Mouse (Mus musculus): Measurements from ENCODE around the gene Lrp10.

Lrp10 gene

GRCm38 (mm10) chr14:54443712-54444618 lies 20.0 kb upstream of the Lrp10 start:
- DNase-seq (ENCODE audit: low read depth, low spot score) = no peak
- H3K27me3 ChIP-seq (ENCODE audit: control insufficient read depth, insufficient read depth, low read length, poor library complexity, severe bottlenecking) = no peaks in the 10 kb centered on the region
- no peaks in the 10 kb centered on the region for H3K36me3 ChIP-seq (ENCODE audit: control insufficient read depth, insufficient read depth, low read length, poor library complexity, severe bottlenecking)

GRCm38 (mm10) chr14:54445476-54445875 lies 18.5 kb upstream of the Lrp10 start:
- no peaks in the 10 kb centered on the region for H3K36me3 ChIP-seq (ENCODE audit: control insufficient read depth, insufficient read depth, low read length, poor library complexity, severe bottlenecking)
- DNase-seq (ENCODE audit: low read depth, low spot score) = no peak
- H3K27me3 ChIP-seq (ENCODE audit: control insufficient read depth, insufficient read depth, low read length, poor library complexity, severe bottlenecking) = no peaks in the 10 kb centered on the region

- no peak for DNase-seq (ENCODE audit: low read depth, low spot score)
- H3K36me3 ChIP-seq (ENCODE audit: control insufficient read depth, insufficient read depth, low read length, poor library complexity, severe bottlenecking) = no peaks in the 10 kb centered on the region
These were observed 10.4 kb upstream of the Lrp10 start for GRCm38 (mm10) chr14:54453566-54453965.

GRCm38 (mm10) chr14:54454669-54455528 lies 9.0 kb upstream of the Lrp10 start:
- no peak for DNase-seq (ENCODE audit: low read depth, low spot score)
- H3K27me3 ChIP-seq (ENCODE audit: control insufficient read depth, insufficient read depth, low read length, poor library complexity, severe bottlenecking) = no peaks in the 10 kb centered on the region
- no peaks in the 10 kb centered on the region for H3K36me3 ChIP-seq (ENCODE audit: control insufficient read depth, insufficient read depth, low read length, poor library complexity, severe bottlenecking)

More at GRCm38 (mm10) chr14:54453566-54453965, 10.4 kb upstream of the Lrp10 start:
- no peaks in the 10 kb centered on the region for H3K27me3 ChIP-seq (ENCODE audit: control insufficient read depth, insufficient read depth, low read length, poor library complexity, severe bottlenecking)

GRCm38 (mm10) chr14:54457907-54458569 lies 5.9 kb upstream of the Lrp10 start:
- no peak for DNase-seq (ENCODE audit: low read depth, low spot score)
- Histone ChIP-seq H3K27me3 (ENCODE audit: control insufficient read depth, insufficient read depth, low read length, poor library complexity, severe bottlenecking) (no peaks in the 10 kb centered on the region), H3K36me3 (ENCODE audit: control insufficient read depth, insufficient read depth, low read length, poor library complexity, severe bottlenecking) (no peaks in the 10 kb centered on the region)

GRCm38 (mm10) chr14:54462146-54462545 lies 1.8 kb upstream of the Lrp10 start:
- Histone ChIP-seq H3K27me3 (ENCODE audit: control insufficient read depth, insufficient read depth, low read length, poor library complexity, severe bottlenecking) (no peaks in the 10 kb centered on the region), H3K36me3 (ENCODE audit: control insufficient read depth, insufficient read depth, low read length, poor library complexity, severe bottlenecking) (peaks cover 17% of the 10 kb centered on the region)
- DNase-seq (ENCODE audit: low read depth, low spot score) = no peak

GRCm38 (mm10) chr14:54463108-54463958 lies 604 bp upstream of the Lrp10 start:
- DNase-seq (ENCODE audit: low read depth, low spot score) = peak; percentile 70
- Histone ChIP-seq H3K27me3 (ENCODE audit: control insufficient read depth, insufficient read depth, low read length, poor library complexity, severe bottlenecking) (no peaks in the 10 kb centered on the region), H3K36me3 (ENCODE audit: control insufficient read depth, insufficient read depth, low read length, poor library complexity, severe bottlenecking) (peaks cover 29% of the 10 kb centered on the region)

- H3K36me3 ChIP-seq (ENCODE audit: control insufficient read depth, insufficient read depth, low read length, poor library complexity, severe bottlenecking) = peaks cover 38% of the 10 kb centered on the region
These were observed 512 bp downstream of the Lrp10 start for GRCm38 (mm10) chr14:54464293-54465005.

GRCm38 (mm10) chr14:54471467-54471866 lies 7.5 kb downstream of the Lrp10 start:
- H3K36me3 ChIP-seq (ENCODE audit: control insufficient read depth, insufficient read depth, low read length, poor library complexity, severe bottlenecking) = peaks cover 41% of the 10 kb centered on the region
- no peak for DNase-seq (ENCODE audit: low read depth, low spot score)
- no peaks in the 10 kb centered on the region for H3K27me3 ChIP-seq (ENCODE audit: control insufficient read depth, insufficient read depth, low read length, poor library complexity, severe bottlenecking)

More at GRCm38 (mm10) chr14:54464293-54465005, 512 bp downstream of the Lrp10 start:
- DNase-seq (ENCODE audit: low read depth, low spot score) = peak; percentile 84
- no peaks in the 10 kb centered on the region for H3K27me3 ChIP-seq (ENCODE audit: control insufficient read depth, insufficient read depth, low read length, poor library complexity, severe bottlenecking)

GRCm38 (mm10) chr14:54472671-54473070 lies 8.7 kb downstream of the Lrp10 start:
- Histone ChIP-seq H3K27me3 (ENCODE audit: control insufficient read depth, insufficient read depth, low read length, poor library complexity, severe bottlenecking) (no peaks in the 10 kb centered on the region), H3K36me3 (ENCODE audit: control insufficient read depth, insufficient read depth, low read length, poor library complexity, severe bottlenecking) (peaks cover 29% of the 10 kb centered on the region)
- DNase-seq (ENCODE audit: low read depth, low spot score) = no peak

GRCm38 (mm10) chr14:54474744-54475143 lies 10.8 kb downstream of the Lrp10 start:
- H3K36me3 ChIP-seq (ENCODE audit: control insufficient read depth, insufficient read depth, low read length, poor library complexity, severe bottlenecking) = peaks cover 12% of the 10 kb centered on the region
- no peaks in the 10 kb centered on the region for H3K27me3 ChIP-seq (ENCODE audit: control insufficient read depth, insufficient read depth, low read length, poor library complexity, severe bottlenecking)
- no peak for DNase-seq (ENCODE audit: low read depth, low spot score)

GRCm38 (mm10) chr14:54475941-54476844 lies 12.3 kb downstream of the Lrp10 start, which contains the start of gene Rem2:
Gene Rem2 (plus strand): TSS chr14:54476100.
- peaks cover under 1% of the 10 kb centered on the region; the same call in 1 of the 2 replicates for H3K36me3 ChIP-seq (ENCODE audit: control insufficient read depth, insufficient read depth, low read length, poor library complexity, severe bottlenecking)
- DNase-seq (ENCODE audit: low read depth, low spot score) = no peak
- no peaks in the 10 kb centered on the region for H3K27me3 ChIP-seq (ENCODE audit: control insufficient read depth, insufficient read depth, low read length, poor library complexity, severe bottlenecking)

Data from splenic B cell, adult 2 months (primary cell).